Mouse (Mus musculus) ES-E14 (cell line): ENCODE results near the gene Gm28778. TPM values are rescaled to one million over a fixed set of nuclear protein-coding genes. Genes with fewer than 3 reads are reported as not detected.

Experiments
- DNase-seq: peaks from one replicate; pipeline ENCODE4 v3.0.0-alpha.2; 2013; ENCODE audit warnings: low read depth, low spot score
- H3K27ac ChIP-seq: 2 replicates; pipeline ENCODE4 v1.5.1; 2012; ENCODE audit warnings: low read depth, mild to moderate bottlenecking, low read length, moderate library complexity, mixed read lengths; ENCODE audit not compliant: poor library complexity, insufficient read depth, severe bottlenecking
- H3K36me3 ChIP-seq: 2 replicates; pipeline ENCODE4 v1.6.1; 2012; ENCODE audit warnings: mild to moderate bottlenecking, low read length, moderate library complexity, mixed read lengths; ENCODE audit not compliant: control insufficient read depth, poor library complexity, insufficient read depth, severe bottlenecking
- H3K4me1 ChIP-seq, 2 experiments: fragments of 150-350 bp in 1 of 2; sonication (generic) in 1 of 2; 2 replicates each; pipeline ENCODE4 v1.6.1; 2012; ENCODE audit warnings: low read length in 2 of 2, mild to moderate bottlenecking in 1 of 2, mixed read lengths in 1 of 2; ENCODE audit not compliant: control insufficient read depth in 2 of 2, insufficient read depth in 2 of 2, poor library complexity in 1 of 2
- H3K4me3 ChIP-seq, 2 experiments: fragments of 150-350 bp in 1 of 2; sonication (generic) in 1 of 2; 2 replicates each; pipeline ENCODE4 v1.5.1; 2012; ENCODE audit warnings: low read length in 2 of 2, low read depth in 1 of 2, mild to moderate bottlenecking in 1 of 2, mixed read lengths in 1 of 2; ENCODE audit not compliant: insufficient read depth in 1 of 2, poor library complexity in 1 of 2, severe bottlenecking in 1 of 2
- H3K9ac ChIP-seq: 2 replicates; pipeline ENCODE4 v1.6.1; 2012; ENCODE audit warnings: low read depth, mild to moderate bottlenecking, low read length, mixed read lengths; ENCODE audit not compliant: poor library complexity, insufficient read depth, severe bottlenecking
- H3K9me3 ChIP-seq: fragments of 150-350 bp; sonication (generic); 2 replicates; pipeline ENCODE4 v1.6.1; 2012; ENCODE audit warnings: low read depth, mild to moderate bottlenecking, low read length; ENCODE audit not compliant: control insufficient read depth, insufficient read depth
- CHD2 ChIP-seq: IDR thresholded peaks from 2 replicates; pipeline ENCODE4 v1.6.1; 2014; ENCODE audit warnings: mild to moderate bottlenecking, low read depth, low read length, inconsistent platforms
- HCFC1 ChIP-seq: IDR thresholded peaks from 2 replicates; pipeline ENCODE4 v1.6.1; 2012; ENCODE audit warnings: low read length, inconsistent platforms, borderline replicate concordance; ENCODE audit not compliant: insufficient read depth
- MAFK ChIP-seq: IDR thresholded peaks from 2 replicates; pipeline ENCODE4 v1.6.1; 2014; ENCODE audit warnings: mild to moderate bottlenecking, low read depth, low read length, inconsistent platforms; ENCODE audit not compliant: insufficient read depth
- ZC3H11A ChIP-seq: IDR thresholded peaks from 2 replicates; pipeline ENCODE4 v1.6.1; 2012; ENCODE audit warnings: low read depth, mild to moderate bottlenecking, inconsistent platforms, low read length, borderline replicate concordance
- ZNF384 ChIP-seq: IDR thresholded peaks from 2 replicates; pipeline ENCODE4 v1.6.1; 2012; ENCODE audit warnings: low read depth, low read length, inconsistent platforms
- in situ Hi-C, 2 experiments: fragments of 600-800 bp; cut with MboI; formaldehyde crosslinking; loops; one replicate each; pipeline ENCODE4 v1.15.1; 2025; ENCODE audit warnings: low sequenced_read_pairs in 2 of 2, inconsistent platforms in 1 of 2; ENCODE audit not compliant: unreplicated experiment in 2 of 2
- total RNA-seq: library from RNA; depleted of rRNA; stranded (reverse); fragments of 300-350 nt; gene quantifications from 2 replicates; pipeline ENCODE4 v1.2.3, GENCODE M21; 2012; rRNA removed

The Gm28778 gene
- total RNA-seq, 1 experiment = 0.85 TPM

DNA sequence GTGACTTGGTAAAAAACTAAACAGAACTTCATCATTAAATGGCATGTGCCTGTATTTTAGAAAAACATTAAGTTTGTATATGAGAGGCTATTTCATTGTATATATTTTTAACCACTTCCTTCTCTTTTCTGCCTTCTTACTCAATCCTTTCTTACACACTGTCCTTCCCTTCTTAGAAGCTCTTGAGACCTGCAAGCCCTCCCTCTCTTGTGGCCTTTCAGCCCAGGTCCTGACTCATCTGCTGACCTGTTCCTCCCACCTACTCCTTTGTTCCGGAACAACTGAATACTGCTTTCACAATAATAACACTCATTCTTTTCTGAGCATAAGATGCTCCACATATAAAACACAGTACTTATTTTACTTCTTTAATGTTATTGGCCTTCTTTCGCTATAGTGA is 44.2 kb downstream of the Gm28778 start:
- Histone ChIP-seq H3K36me3 (no peaks in the 10 kb centered on the region), H3K4me1 (no peaks in the 10 kb centered on the region), H3K4me3 (no peak overlapping the region), H3K27ac (no peak overlapping the region), H3K9ac (no peak overlapping the region), H3K9me3 (no peaks in the 10 kb centered on the region)
- in situ Hi-C loops = no loop called here
- no peak for DNase-seq
- no peak for TF ChIP-seq ZC3H11A
- TF ChIP-seq HCFC1 = no peak
- TF ChIP-seq CHD2 = no peak
- no peak for TF ChIP-seq MAFK
- TF ChIP-seq ZNF384 = no peak

- no peaks in the 10 kb centered on the region for H3K9me3 ChIP-seq
- no peaks in the 10 kb centered on the region for H3K4me1 ChIP-seq
- H3K36me3 ChIP-seq = peaks cover 6% of the 10 kb centered on the region
- H3K4me3 ChIP-seq = peak within 1 kb of the TSS; percentile 86 to 92
- H3K27ac ChIP-seq = peak within 1 kb of the TSS; percentile 48; the same call in 1 of the 2 replicates
- H3K9ac ChIP-seq = peak within 1 kb of the TSS; percentile 93
- no peak for TF ChIP-seq CHD2
- TF ChIP-seq MAFK = no peak
- TF ChIP-seq HCFC1 = 0 out of 2 replicates have a peak, but pooled peaks have one; percentile 67
- no peak for TF ChIP-seq ZNF384
- TF ChIP-seq ZC3H11A = peak; percentile 31; the same call in 1 of the 2 replicates
- in situ Hi-C loops = no loop called here
- DNase-seq = peak; percentile 85
Measured at GRCm38 (mm10) chr1:53352327-53353261, 55.7 kb downstream of the Gm28778 start, which contains the start of the genes Asdurf, Gm28551 and Asnsd1. Gene Asdurf, minus strand, starts transcription at chr1:53352619. Gene Gm28551, minus strand, starts transcription at chr1:53352667. Gene Asnsd1, minus strand, starts transcription at chr1:53352752.

DNA sequence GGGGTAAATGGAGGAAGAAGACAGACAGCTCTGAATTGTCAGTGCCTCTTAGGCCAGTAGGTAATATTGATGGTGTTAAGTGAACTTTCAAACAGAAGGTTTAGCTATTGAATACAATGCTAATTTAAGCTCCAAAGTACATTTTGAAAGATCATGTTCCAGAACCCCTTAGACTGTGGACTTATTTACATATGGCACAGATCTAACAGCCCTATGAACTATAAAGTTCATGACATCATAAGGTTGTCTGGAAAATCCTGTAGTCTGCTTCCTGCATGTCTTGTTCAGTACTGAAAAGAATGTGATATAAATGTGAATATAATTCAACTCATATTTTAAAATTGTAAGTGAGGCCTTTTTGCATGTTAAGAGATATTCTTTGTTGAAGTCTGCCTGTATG is 62.1 kb downstream of the Gm28778 start:
- Histone ChIP-seq H3K9ac (no peak overlapping the region), H3K4me3 (no peak overlapping the region), H3K36me3 (no peaks in the 10 kb centered on the region), H3K4me1 (no peaks in the 10 kb centered on the region), H3K9me3 (no peaks in the 10 kb centered on the region), H3K27ac (no peak overlapping the region)
- no peak for DNase-seq
- TF ChIP-seq MAFK (no peak), ZC3H11A (no peak), HCFC1 (no peak), CHD2 (no peak), ZNF384 (no peak)
- in situ Hi-C loops = no loop called here

Other genes starting within 250 kb of the Gm28778 start
- not detected in 2 replicates for gene Mstn, start 235.5 kb upstream of the Gm28778 start, total RNA-seq
- 0.95 and 2.3 TPM in 2 replicates for gene 1700019A02Rik, start 109.5 kb upstream of the Gm28778 start, total RNA-seq
- 14.1 and 15.2 TPM in 2 replicates for gene Pms1, start 93 bp upstream of the Gm28778 start, total RNA-seq
- 32.0 and 35.1 TPM in 2 replicates for gene Ormdl1, start within 50 bp of the Gm28778 start, total RNA-seq
- gene Osgepl1, start 16.5 kb downstream of the Gm28778 start, total RNA-seq = 8.1 and 10.0 TPM in 2 replicates
- not detected in 2 replicates for gene Asdurf, start 55.5 kb downstream of the Gm28778 start, total RNA-seq
- 0.09 and 0.21 TPM in 2 replicates for gene Gm28551, start 55.6 kb downstream of the Gm28778 start, total RNA-seq
- 36.3 and 48.9 TPM in 2 replicates for gene Asnsd1, start 55.6 kb downstream of the Gm28778 start, total RNA-seq